Mouse (Mus musculus): ENCODE measurements around the gene Rere.
A peak's percentile ranks its signal among the peaks of the same experiment; 100 is the strongest.
"Not testable (repeated sequence)": the region's sequence is repeated elsewhere in the genome, so short reads cannot be mapped to it uniquely, and the experiment has no call there.

The Rere gene

DNA sequence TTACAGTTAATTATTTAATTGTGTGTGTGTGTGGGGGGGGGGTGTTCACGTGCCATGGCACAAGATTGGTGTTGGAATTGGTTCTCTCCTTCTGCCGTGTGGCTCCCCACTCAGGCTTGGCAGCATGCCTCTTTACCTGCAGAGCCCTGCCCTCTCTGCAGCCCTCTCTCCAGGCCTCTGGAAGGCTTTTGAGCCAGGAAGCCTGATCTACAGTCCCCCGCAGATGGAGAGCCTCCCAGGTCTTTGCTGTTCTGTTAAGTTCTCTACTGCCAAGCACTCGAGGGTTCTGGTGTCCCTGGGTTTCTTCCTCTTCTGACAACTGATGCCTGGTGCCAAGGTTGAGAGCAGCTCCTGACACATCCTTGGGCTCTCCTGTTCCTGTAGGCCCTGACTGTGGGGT lies 27.0 kb upstream of the Rere start:
- ATAC-seq (ENCODE audit: low TSS enrichment), result no peak

DNA sequence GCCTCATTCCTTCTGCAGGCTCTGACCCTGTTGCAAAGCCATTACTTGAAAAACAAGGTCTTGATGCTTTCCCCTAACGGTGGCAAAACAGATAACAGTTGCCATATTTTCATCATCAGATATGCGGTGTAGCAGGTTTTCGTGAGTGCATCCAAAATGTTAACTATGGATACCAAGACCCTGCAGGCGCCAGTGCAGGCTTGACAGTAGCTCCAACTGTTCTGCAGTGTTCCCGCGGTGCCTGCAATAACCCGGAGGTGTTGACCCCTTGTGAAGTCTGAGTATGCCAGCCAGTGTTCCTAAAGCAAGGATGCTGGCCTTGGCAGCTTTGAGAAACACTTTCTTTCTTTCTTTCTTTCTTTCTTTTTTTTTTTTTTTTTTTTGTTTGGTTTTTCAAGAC lies 26.3 kb upstream of the Rere start:
- no peak for ATAC-seq (ENCODE audit: low TSS enrichment)

DNA sequence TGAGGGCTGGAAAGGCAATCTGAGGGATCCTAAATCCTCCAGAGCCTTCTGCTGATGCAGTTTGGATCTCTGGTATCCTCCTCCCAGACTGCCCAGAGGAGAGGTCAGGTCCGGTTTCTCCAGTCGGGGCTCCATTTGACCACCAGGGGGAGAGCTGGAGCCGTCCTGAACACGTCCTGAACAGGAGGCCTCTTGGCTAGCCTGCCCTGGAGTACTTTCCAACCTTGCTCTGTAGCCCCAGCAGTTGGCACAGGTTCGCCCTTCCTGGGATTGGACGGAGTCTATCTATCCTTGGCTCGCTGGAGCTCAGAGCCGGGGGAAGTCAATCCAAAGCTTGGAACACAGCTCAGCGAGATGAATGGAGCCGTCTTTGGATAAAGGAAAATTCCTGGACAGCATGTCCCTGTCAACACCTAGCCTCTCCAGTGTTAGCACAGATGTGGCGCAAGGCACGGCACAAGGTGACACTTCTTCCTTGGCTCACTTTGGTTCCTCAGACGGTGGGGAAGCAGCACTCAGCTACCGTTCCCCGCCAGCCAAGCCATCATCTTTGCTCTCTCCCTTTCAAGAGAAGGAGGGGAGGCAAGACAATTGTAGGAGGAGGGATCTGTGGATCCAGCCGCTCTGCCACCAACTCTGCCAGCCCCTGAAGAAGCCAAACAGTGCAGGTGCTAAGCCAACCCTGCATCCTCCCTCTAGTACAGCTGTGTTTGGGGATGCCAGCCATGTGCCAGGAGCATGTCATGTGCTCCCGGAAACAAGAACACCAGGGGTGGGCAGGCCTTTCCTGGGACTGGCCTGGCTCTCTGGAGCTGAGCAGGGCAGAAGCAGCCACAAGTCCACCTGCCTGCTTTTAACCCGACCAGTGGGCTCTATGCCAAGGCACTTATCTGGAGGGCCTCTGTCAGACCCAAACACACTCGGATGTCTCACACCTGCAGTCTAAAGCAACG lies 23.9 kb upstream of the Rere start:
- ATAC-seq (ENCODE audit: low TSS enrichment), result peak; percentile 61

DNA sequence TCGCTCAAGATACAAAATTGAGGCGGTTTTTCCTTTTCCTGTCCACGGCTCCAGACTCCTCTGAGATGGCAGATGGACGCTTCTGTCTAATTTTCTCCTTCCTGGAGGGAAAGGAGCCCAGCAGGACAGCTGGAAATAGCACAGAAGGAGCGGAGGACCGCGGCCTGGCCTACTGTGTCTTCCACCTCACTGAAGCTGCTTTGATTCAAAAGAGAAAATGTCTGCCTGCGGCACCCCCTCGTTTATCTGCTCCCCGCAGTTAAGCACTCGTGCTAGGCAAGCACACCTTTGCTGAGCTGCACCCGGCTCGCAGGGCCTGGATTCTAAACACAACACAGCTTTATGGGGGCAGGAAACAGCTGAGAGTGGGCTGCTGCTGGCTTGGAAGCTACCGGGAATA lies 23.1 kb upstream of the Rere start:
- peak; percentile 58 for ATAC-seq (ENCODE audit: low TSS enrichment)

DNA sequence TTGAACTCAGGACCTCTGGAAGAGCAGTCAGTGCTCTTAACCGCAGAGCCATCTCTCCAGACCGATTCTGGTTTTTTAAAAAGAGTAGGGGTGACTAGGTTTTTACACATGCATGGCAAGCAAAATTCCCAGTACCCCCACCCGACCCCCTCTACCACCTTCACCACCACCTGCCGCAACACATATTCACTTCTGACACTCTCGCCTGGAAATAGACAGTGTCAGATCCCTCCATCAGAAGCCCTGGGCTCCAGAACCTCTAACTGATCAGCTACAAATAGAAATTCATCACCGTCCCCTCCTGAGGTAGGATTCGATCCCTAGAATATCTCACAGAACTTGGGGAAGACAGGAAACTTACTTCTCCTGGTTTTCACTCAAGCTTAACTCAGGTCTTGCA lies 21.9 kb upstream of the Rere start:
- no peak for ATAC-seq (ENCODE audit: low TSS enrichment)

DNA sequence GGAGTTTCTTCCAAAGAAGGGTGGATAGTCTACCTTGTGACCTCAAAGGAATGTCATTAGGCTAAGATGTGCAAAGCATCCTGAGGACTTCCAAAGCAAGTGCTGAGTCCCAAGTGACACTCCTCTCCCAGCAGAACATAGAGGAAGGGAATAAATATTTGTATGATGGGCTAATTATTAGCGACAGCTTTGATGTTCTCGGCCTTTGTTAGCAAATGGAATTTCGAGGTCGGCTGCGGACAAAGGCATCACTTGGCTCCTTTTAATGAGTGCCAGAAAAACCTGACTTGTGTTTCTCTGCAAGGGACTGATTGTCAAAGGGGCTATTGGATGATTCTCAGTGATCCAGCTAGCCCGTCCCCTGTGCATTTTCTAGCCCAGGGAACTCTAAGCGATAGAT lies 21.3 kb upstream of the Rere start:
- no peak for ATAC-seq (ENCODE audit: low TSS enrichment)

DNA sequence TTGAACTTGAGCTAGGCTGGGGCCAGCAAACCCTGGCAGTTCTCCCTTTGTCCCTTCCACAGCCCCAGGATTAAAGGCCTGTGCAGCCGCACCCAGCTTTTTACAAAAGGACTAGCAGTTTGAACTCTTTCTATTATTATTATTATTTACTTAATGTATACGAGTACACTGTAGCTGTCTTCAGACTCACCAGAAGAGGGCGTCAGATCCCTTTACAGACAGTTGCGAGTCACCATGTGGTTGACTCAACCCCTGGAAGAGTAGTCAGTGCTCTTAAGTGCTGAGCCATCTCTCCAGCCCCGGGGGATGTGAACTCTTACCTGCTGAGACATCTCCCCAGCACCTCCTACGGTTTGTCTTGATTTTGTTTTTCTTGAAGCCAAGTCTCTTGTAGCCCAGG lies 20.7 kb upstream of the Rere start:
- ATAC-seq (ENCODE audit: low TSS enrichment), result no peak

DNA sequence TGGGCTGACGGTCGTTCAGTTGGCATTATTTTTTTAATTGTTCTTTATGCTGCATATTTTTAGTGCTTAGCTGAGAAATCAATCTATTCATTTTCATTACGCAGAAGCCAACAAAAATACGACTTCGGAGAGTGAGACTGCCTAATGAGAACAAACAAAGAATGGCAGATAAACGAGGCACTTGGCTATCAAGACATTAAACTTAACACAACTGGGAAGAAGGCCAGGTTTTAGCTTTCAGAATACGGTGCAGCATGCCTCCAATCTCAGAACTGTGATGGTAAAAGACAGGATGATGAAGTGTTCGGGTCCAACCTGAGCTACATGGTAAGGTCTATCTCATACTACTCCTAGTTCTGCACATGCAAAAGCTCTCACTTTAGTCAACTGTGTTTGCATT lies 19.1 kb upstream of the Rere start:
- no peak for ATAC-seq (ENCODE audit: low TSS enrichment)

DNA sequence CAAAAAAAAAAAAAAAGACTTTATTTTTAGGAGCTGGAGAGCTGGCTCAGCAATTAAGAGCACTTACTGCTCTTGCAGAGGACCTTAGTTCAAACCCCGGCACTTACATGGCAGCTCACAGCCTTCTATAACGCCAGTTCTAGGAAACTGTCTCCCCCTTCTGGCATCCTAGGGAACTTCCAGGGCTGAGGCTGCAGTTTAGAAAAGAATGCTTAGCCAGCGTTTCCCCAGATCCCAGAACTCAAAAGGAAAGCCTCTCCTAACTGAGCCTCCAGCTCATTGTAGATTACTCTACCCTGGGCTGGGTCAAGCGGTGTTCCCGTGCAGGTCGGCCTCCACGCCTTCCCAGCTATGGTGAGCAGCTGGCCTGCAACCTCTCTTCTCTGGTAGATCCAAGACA lies 16.5 kb upstream of the Rere start:
- no peak for ATAC-seq (ENCODE audit: low TSS enrichment)

DNA sequence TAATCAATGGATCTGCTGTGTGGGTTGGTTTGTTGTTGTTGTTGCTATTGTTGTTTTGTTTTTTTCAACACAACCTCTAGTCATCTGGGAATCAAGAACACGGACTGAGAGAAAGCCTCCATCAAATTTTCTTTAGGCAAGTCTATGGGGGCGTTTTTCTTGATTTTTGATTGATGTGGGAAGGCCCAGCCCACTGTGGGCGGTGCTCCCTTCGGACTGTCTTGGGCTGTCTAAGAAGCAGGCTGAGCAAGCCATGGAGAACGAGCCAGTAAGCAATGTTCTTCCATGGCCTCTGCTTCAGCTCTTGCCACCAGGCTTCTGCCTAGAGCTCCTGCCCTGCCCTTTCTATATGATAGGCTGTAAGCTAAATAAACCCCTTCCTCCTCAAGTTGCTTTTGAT lies 16.0 kb upstream of the Rere start:
- no peak for ATAC-seq (ENCODE audit: low TSS enrichment)

DNA sequence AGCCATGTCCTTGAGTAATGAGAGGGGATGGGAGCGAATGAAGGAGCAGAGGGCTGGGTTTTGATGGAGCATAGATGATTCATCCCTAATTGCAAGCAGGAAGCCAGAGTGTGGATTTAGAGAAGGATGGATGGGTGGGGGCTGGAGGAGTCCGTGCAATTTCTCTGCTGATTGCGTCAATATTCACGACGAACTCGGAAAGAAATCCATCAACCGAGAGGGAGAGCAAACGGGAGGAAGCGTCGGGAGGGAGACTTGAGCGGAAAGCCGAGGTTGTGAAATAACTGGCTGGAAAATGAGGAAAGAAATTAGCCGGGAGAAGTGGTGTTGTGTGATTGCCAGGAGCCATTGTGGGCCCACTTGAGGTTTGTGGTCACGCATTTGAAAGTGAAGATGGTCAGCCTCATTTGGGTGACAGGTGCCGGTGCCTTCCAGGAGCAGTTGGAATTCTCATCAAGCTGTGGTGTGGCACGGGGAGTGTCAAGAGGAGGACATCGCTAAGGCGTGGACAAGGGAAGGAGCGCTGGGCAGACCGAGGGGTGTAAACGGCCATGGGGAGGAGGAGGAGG lies 14.7 kb upstream of the Rere start:
- no peak for ATAC-seq (ENCODE audit: low TSS enrichment)

DNA sequence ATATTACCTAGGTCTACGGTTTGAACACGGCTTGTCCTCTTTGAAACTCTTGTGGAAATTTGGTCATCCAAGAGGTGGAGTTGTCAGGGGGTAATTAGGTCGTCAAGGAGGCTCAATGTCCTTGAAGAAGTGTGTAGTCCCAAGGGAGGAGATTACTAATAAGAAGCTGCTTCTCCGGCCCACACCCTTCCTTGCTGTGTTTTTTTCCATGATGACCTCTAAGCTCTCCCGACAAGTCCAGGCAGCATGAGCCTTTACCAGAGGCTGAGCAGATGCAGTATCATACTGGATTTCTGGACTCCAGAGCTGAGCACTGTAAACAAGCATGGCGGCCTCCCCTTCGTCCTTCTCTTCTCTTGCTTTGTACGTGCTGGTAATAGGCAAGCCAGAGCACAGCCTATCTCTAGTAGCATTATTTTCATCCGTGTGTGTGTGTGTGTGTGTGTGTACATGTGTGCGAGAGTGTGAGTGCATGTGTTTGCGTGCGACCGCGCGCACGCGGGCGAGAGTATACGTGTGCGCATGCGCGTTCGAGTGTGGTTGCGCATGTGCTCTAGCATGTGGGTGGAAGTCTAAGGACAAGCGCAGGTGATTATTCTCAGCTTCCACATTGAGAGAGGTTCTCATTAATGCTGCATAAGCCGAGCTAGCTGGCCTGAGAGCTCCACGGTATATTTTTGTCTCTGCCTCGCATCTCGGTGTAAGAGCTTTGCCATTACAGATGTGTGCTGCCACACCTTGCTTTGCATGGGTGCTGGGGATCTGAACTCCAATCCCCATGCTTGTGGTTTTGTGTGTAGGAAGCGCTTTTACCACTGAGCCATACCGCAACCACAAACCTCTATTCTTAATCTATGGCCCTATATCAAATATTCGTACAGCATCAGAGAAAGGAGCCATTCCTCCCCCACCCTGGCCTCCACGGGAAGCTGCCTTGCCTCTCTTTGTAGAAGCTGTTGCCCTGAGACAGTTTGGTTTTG lies 12.5 kb upstream of the Rere start:
- ATAC-seq (ENCODE audit: low TSS enrichment), result no peak

DNA sequence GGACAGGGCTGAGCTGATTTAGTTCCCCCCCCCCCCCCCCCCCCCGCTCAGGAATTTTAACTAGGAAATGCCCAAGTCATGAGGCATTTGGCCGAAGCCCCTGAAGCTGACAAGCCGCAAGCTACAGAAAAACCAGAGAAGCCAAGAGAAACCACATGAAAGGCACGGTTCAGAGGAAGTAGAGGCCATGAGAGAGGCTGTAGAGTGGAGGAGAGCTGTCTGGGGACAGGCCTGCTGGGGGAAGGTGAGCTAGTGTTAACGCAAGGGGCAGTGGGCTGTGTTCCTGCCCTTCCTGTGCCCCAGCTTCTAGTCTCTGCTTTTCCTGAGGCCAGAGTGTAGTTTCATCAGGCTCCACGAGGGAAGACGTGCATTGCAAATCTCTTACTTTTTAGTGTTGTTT lies 11.8 kb upstream of the Rere start:
- ATAC-seq (ENCODE audit: low TSS enrichment), result no peak

DNA sequence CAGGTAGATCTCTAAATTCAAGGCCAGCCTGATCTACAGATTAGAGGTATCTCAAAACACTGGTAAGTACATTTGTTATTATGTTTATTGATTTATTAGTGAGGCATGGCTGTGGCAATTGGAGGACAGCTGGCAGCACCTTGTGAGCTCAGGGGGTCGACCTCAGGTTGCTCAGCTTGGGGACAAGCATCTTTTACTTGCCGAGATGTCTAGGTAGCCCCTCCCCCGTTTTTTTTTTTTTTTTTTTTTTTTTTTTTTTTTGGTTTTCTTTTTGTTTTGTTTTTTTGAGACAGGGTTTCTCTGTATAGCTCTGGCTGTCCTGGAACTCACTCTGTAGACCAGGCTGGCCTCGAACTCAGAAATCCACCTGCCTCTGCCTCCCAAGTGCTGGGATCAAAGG lies 10.7 kb upstream of the Rere start:
- not testable (repeated sequence) for ATAC-seq (ENCODE audit: low TSS enrichment)

DNA sequence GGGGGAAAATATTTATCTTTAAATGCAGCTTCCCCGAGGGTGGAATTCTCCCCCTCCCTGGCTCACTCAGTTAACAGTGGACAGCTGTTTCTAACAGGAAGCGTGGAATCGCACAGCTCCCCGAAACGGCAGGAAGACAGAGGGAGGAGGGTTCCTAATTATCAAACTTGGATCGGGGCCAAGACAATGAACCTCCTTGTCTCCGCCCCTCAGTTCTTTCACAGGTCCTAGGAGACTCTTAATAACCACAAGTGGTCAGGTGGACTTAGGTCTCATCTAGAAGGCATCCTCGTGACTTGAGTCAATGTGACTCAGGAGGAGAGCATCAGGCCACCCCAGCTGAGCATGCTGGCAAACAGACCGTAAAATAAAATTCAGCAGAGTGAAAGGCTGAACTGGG lies 8.7 kb upstream of the Rere start:
- ATAC-seq (ENCODE audit: low TSS enrichment), result no peak

DNA sequence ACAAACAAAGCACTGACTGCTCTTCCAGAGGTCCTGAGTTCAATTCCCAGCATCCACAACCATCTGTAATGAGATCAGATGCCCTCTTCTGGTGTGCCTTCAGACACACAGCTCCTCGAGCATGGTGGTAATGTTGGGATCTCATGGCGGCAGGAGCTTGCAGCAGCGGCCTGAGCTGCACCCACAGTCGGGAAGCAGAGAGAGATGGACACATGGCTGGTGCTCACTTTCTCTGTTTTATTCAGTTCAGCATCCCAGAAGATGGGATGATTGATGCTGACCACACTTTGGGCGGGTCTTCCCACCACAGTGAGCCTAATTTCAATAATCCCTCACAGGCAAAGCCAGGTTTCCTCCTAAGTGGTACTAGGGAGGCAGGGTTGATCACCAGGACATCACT lies 5.9 kb upstream of the Rere start:
- ATAC-seq (ENCODE audit: low TSS enrichment), result no peak

DNA sequence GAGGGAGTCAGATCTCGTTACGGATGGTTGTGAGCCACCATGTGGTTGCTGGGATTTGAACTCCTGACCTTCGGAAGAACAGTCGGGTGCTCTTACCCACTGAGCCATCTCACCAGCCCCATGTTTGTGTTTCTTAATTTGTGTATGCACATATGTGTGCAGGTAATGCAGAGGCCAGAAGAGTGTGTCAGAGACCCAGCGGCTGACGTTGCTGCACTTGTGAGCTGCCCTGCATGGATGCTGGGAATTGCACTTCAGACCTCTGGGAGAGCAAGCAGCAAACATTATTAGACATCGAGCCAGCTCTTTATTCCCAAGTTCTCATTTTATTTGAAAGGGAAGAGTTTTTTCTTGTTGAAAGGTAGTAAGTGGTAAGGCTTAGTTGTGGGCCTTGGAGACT lies 2.1 kb upstream of the Rere start:
- ATAC-seq (ENCODE audit: low TSS enrichment), result not testable (repeated sequence)

DNA sequence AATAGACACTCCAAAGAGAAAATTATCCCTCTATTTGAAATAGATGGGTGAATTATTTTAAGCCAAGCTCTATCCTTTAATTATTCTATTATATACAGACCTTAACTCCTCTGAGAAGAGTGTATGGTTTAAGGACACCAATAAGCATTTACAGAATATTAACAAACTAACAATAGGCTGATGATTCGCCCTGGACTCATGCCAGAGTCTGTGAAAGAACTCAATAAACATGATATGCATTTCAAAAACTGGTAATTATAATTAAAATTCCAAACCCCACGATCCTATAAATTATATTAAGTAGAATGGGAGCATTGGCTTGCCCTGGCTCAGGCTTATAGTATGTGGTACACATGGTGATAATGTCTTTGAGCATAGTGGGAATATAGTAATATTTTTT lies 1.4 kb upstream of the Rere start:
- ATAC-seq (ENCODE audit: low TSS enrichment), result no peak

DNA sequence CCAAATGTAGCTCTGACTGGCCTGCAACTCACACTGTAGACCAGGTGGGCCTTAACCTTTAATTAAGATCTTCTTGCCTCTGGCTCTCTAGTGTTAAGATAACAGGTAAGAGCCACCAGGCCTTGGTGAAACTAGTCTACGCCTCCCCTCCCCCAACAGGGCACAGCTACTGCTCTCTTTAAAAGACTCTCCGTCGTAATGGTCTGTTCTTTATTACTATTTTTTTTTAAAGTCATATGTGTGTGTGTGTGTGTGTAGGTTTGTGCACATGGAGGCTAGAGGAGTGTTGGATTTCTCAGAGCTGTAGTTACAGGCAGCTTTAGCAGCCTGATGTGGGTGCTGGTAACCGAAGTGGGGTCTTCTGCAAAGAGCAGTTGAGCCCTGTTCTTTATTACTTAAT lies 987 bp upstream of the Rere start:
- ATAC-seq (ENCODE audit: low TSS enrichment), result no peak

DNA sequence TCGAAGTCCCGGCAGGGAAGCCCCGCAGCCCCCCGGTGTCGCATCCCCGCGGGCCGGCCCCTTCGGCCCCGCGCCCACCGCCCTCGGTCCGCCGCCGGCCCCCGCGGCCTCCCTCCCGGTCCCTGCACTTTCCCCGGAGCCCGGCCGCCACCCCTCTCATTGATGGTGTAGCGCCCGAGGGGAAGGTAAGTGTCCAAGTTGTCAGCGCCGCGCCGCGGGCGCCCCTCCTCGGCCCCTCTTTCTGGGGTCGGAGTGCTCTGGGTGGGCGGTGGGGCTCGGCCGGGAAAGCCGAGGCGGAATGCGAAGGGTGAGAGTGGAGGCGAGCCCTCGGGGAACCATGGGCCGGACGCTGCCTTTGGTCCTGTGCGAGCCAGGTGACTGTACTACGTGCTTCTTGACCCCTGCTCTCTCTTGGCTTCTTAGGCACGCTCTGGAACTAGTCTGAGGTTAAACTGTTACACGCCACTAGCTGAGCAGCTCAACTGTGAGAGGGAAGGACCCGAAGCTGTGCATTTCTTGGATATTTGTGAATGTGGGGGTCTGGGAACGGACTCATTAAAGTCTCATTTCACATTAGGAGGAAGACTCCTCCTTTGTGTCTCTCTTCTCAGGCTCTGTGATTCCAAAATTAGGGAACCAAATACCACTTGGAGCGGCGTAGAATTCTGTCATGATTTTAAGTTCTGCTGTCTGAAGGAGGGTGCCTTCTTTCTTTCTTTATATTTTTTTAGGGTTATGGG lies 615 bp downstream of the Rere start:
- ATAC-seq (ENCODE audit: low TSS enrichment), result no peak

DNA sequence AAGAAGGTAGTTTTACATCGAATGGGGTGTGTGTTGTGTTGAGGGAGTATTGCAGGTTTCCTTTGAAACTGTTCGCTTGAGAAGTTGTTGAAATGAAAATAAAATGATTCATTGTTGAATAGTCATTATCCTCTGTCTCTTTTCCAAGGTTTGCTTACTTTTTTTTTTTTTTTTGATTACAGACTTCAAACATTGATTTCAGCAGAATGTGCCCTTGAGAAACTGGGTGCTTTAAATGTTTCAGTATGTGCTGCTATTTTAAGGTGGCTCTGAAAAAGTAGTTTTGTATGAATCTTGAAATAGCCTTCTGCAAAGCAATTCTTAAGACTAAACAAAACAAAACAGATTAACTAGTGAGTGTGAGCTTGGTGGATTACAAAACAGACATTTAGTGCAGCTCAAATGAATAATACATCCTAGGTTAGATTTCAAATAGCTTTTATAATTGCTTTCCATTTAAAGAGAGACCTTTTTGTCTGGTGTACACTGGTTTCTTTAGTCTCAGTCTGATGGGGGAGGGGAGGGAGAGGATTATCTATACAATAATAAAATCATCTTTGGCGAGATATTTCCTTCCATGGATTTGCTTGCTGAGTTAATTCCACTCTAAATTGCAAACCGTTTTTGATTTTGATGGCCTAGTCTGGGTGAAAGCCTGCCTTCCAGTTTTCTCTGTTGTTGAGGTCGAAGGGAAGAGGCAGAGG lies 1.3 kb downstream of the Rere start:
- no peak for ATAC-seq (ENCODE audit: low TSS enrichment)

All from frontal cortex, adult (tissue).